Mouse (Mus musculus): ENCODE measurements around the gene Gdpd5. TPM values are rescaled to one million over a fixed set of nuclear protein-coding genes. Genes with fewer than 3 reads are reported as not detected.

The Gdpd5 gene
- total and polyA plus RNA-seq, 3 experiments, result 0.15 to 0.26 TPM; not detected in 1

DNA sequence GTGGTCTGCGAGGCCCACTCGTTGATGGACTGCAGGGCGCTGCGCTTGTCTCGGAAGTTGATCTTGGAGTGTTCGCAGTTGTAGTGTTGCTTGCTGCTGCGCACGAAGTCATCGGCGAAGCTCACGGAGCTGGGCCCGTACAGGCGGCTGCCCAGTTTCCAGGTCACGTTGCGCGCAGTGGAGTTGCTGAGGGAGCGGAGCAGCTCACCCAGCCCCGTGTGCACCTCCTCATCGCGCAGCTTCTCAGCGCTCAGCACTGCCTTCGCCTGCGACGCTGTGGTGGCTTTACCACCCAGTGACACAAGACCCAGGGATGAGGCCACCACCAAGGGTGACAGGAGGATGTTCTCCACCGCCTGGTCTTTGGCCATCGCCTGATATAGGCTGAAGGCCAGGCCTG is 32.3 kb upstream of the Gdpd5 start:
- no peaks in the 10 kb centered on the region for H3K36me3 ChIP-seq (ENCODE audit: control insufficient read depth in 1 of 2, insufficient read depth in 2 of 2, low read length in 2 of 2)
- H3K9me3 ChIP-seq (replicated peaks; ENCODE audit: insufficient read depth, low read length), result no peaks in the 10 kb centered on the region
- no peak for TF ChIP-seq E2F4 (IDR thresholded peaks at IDR 0.05; ENCODE audit: borderline replicate concordance, low read depth, low read length)
- TF ChIP-seq CTCF (IDR thresholded peaks at IDR 0.05 in 2 of 3, conservative IDR thresholded peaks at IDR 0.05 in 1 of 3; ENCODE audit: control insufficient read depth in 1 of 3, insufficient read depth in 1 of 3, low read depth in 2 of 3, low read length in 3 of 3, poor library complexity in 1 of 3, severe bottlenecking in 1 of 3), result no peak
- no peak for TF ChIP-seq MYC (IDR thresholded peaks at IDR 0.05; ENCODE audit: low read depth, low read length)
- TF ChIP-seq CHD2 (IDR thresholded peaks at IDR 0.05; ENCODE audit: low read length), result no peak
- no peak for TF ChIP-seq TBP (IDR thresholded peaks at IDR 0.05; ENCODE audit: low read depth, low read length)
- no peak for TF ChIP-seq MAX (IDR thresholded peaks at IDR 0.05; ENCODE audit: low read length)
- TF ChIP-seq JUND (IDR thresholded peaks at IDR 0.05; ENCODE audit: low read depth, low read length), result no peak
- no peak for TF ChIP-seq MAZ (IDR thresholded peaks at IDR 0.05; ENCODE audit: low read depth, low read length)
- no peak for TF ChIP-seq ETS1 (IDR thresholded peaks at IDR 0.05; ENCODE audit: low read depth, low read length)
- TF ChIP-seq RAD21 (IDR thresholded peaks at IDR 0.05; ENCODE audit: low read depth, low read length), result no peak
- TF ChIP-seq ZKSCAN1 (IDR thresholded peaks at IDR 0.05; ENCODE audit: low read depth, low read length), result no peak
- no peak for TF ChIP-seq ELF1 (IDR thresholded peaks at IDR 0.05; ENCODE audit: low read depth, low read length)
- TF ChIP-seq TAL1 (IDR thresholded peaks at IDR 0.05; ENCODE audit: low read length), result no peak
- no peak for TF ChIP-seq GABPA (IDR thresholded peaks at IDR 0.05; ENCODE audit: low read depth, low read length)
- no peak for TF ChIP-seq UBTF (IDR thresholded peaks at IDR 0.05; ENCODE audit: borderline replicate concordance, insufficient read depth, low read depth, low read length)
- no peak for TF ChIP-seq ZMIZ1 (IDR thresholded peaks at IDR 0.05; ENCODE audit: low read depth, low read length)
- no peak overlapping the region for H3K4me3 ChIP-seq (ENCODE audit: control insufficient read depth in 1 of 2, insufficient read depth in 1 of 2, low read depth in 2 of 2, low read length in 2 of 2)
- DNase-seq (ENCODE audit: low read depth, low spot score), result no peak
- no peak overlapping the region for H3K9ac ChIP-seq (ENCODE audit: control insufficient read depth, low read depth, low read length, poor library complexity, severe bottlenecking)
- no peaks in the 10 kb centered on the region for H3K4me1 ChIP-seq (ENCODE audit: control insufficient read depth in 1 of 2, insufficient read depth in 2 of 2, low read length in 2 of 2)
- peaks cover 2 to 15% of the 10 kb centered on the region in 2 experiments; a peak in 2 of 4 replicates for H3K27me3 ChIP-seq (ENCODE audit: control insufficient read depth in 1 of 2, insufficient read depth in 2 of 2, low read length in 2 of 2)
- H3K79me2 ChIP-seq (ENCODE audit: control insufficient read depth, insufficient read depth, low read length, poor library complexity), result no peaks in the 10 kb centered on the region
- H3K27ac ChIP-seq (ENCODE audit: control insufficient read depth, low read depth, low read length), result no peak overlapping the region

DNA sequence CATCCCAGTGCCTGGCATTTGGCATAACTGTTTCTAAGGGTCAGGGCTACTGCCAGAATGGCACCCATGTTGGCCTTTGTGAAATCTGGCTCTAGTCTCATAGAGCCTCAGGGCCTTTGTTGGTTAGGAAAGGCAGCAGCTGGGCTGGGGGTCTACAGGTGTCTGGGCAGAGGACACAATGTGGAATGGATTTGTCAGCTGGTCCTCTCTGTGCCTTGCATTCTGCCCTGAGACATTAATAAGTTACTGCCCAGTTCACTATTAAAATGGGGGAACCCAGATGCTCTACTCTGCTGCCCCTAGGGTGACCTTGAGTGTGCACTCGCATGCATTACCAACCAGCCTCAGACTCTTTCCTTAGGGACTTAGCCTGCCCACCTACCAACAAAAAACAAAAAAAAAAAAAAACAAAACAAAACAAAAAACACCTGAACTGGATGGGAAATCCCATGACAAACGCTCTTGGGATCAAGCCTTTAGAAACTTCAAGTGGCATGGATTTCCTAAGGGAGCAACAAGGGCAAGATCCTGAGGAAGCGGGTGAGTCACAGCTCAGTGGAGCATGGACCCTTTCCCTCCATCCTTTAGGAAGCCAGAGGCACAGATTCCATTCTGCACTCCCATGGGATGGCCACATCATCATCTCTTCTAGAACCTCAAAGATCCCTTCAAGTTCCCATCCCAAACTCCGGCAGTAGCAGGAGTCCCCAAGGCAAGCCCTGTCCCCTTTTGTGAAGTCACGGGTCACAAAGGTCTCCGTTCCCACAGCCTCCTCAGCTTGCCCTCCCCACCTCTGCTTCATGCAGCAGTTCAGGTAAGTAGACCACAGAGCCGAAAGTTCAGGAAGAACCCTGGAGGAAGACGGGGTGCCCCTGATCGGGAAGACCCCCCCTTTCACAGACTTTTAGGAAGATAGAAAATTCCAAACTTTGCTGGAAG is 31.2 kb upstream of the Gdpd5 start:
- Histone ChIP-seq H3K79me2 (ENCODE audit: control insufficient read depth, insufficient read depth, low read length, poor library complexity) (no peaks in the 10 kb centered on the region), H3K27me3 (ENCODE audit: control insufficient read depth in 1 of 2, insufficient read depth in 2 of 2, low read length in 2 of 2) (peaks cover 0 to 5% of the 10 kb centered on the region in 2 experiments; a peak in 1 of 4 replicates), H3K36me3 (ENCODE audit: control insufficient read depth in 1 of 2, insufficient read depth in 2 of 2, low read length in 2 of 2) (no peaks in the 10 kb centered on the region), H3K27ac (ENCODE audit: control insufficient read depth, low read depth, low read length) (no peak overlapping the region), H3K4me3 (ENCODE audit: control insufficient read depth in 1 of 2, insufficient read depth in 1 of 2, low read depth in 2 of 2, low read length in 2 of 2) (no peak overlapping the region), H3K9me3 (replicated peaks; ENCODE audit: insufficient read depth, low read length) (no peaks in the 10 kb centered on the region), H3K9ac (ENCODE audit: control insufficient read depth, low read depth, low read length, poor library complexity, severe bottlenecking) (no peak overlapping the region), H3K4me1 (ENCODE audit: control insufficient read depth in 1 of 2, insufficient read depth in 2 of 2, low read length in 2 of 2) (no peaks in the 10 kb centered on the region)
- no peak for DNase-seq (ENCODE audit: low read depth, low spot score)
- TF ChIP-seq BHLHE40 (IDR thresholded peaks at IDR 0.05; ENCODE audit: borderline replicate concordance, low read depth, low read length) (no peak), MAZ (IDR thresholded peaks at IDR 0.05; ENCODE audit: low read depth, low read length) (no peak), USF2 (IDR thresholded peaks at IDR 0.05; ENCODE audit: borderline replicate concordance in 1 of 2, insufficient read depth in 1 of 2, low read depth in 1 of 2, low read length in 2 of 2) (no peak), NRF1 (IDR thresholded peaks at IDR 0.05; ENCODE audit: insufficient read depth, low read depth, low read length, poor library complexity, severe bottlenecking) (no peak), ZKSCAN1 (IDR thresholded peaks at IDR 0.05; ENCODE audit: low read depth, low read length) (no peak), CHD2 (IDR thresholded peaks at IDR 0.05; ENCODE audit: low read length) (no peak), ETS1 (IDR thresholded peaks at IDR 0.05; ENCODE audit: low read depth, low read length) (no peak), E2F4 (IDR thresholded peaks at IDR 0.05; ENCODE audit: borderline replicate concordance, low read depth, low read length) (no peak), ZNF384 (IDR thresholded peaks at IDR 0.05; ENCODE audit: low read depth, low read length) (no peak), USF1 (IDR thresholded peaks at IDR 0.05; ENCODE audit: low read depth, low read length) (no peak), TCF12 (IDR thresholded peaks at IDR 0.05; ENCODE audit: low read depth, low read length) (no peak), MYB (IDR thresholded peaks at IDR 0.05; ENCODE audit: low read depth, low read length) (no peak)
